13 mouse cellular contexts compared by ENCODE assay signal in genomic region chr2:60221954-60222353, GRCm38 (mm10). TPM values are rescaled to one million over a fixed set of nuclear protein-coding genes. Genes with fewer than 3 reads are reported as not detected.
DNase-seq lines count a peak whose midpoint lies in the region; ATAC-seq and TF ChIP-seq lines count a peak whose summit lies in the region.
"Had no signal": no experiment of that assay in that cellular context is flagged by ENCODE, and none has a peak within 500 bp of the region (broad histone marks: within the 10 kb centered on the region; RNA-seq: fewer than 3 reads in every experiment).

No protein-coding gene starts in this region.

- H3K4me1 ChIP-seq in midbrain, embryonic 11.5 days (ENCODE audit: control insufficient read depth, insufficient read depth, low read length) = no peaks in the 10 kb centered on the region
- no peaks in the 10 kb centered on the region for H3K4me1 ChIP-seq in midbrain, embryonic 14.5 days (ENCODE audit: control insufficient read depth, insufficient read depth, low read length)
- peaks cover 5 to 11% of the 10 kb centered on the region in 2 experiments; a peak in 3 of 4 replicates for H3K4me1 ChIP-seq in ES-E14 (ENCODE audit: control insufficient read depth in 2 of 2, insufficient read depth in 2 of 2, low read length in 2 of 2, poor library complexity in 1 of 2)

- peak; percentile 70 for DNase-seq in heart, adult 11 months
- DNase-seq in heart, postnatal 10 days = no peak
- peak; percentile 51 for DNase-seq in midbrain, embryonic 11.5 days (ENCODE audit: low spot score, missing footprints)
- DNase-seq in midbrain, embryonic 14.5 days = no peak
- DNase-seq in ES-E14 (ENCODE audit: low read depth, low spot score) = no peak
- no peak for DNase-seq in layer of hippocampus, postnatal 14 days (ENCODE audit: low spot score in 2 of 2)
- DNase-seq: B cell, adult 2 months; cerebellum, adult 11 months; cerebellum, adult 11-12 months had no signal

- no peaks in the 10 kb centered on the region for H3K36me3 ChIP-seq in midbrain, embryonic 11.5 days (ENCODE audit: control insufficient read depth, insufficient read depth, low read length)
- H3K36me3 ChIP-seq in midbrain, embryonic 14.5 days (ENCODE audit: control insufficient read depth, insufficient read depth, low read length) = no peaks in the 10 kb centered on the region
- no peaks in the 10 kb centered on the region for H3K36me3 ChIP-seq in ES-E14 (ENCODE audit: control insufficient read depth, insufficient read depth, low read length, poor library complexity, severe bottlenecking)

- H3K27ac ChIP-seq in midbrain, embryonic 11.5 days (ENCODE audit: low read depth, low read length) = no peak overlapping the region
- no peak overlapping the region for H3K27ac ChIP-seq in midbrain, embryonic 14.5 days (replicated peaks; ENCODE audit: low read depth, low read length)
- H3K27ac ChIP-seq in ES-E14 (ENCODE audit: insufficient read depth, low read depth, low read length, poor library complexity, severe bottlenecking) = no peak overlapping the region

- intact Hi-C loops in heart, postnatal 10 days (cut with DNase I) = no loop called here

- H3K4me3 ChIP-seq in midbrain, embryonic 11.5 days (ENCODE audit: low read depth, low read length) = no peak overlapping the region
- no peak overlapping the region for H3K4me3 ChIP-seq in midbrain, embryonic 14.5 days (replicated peaks; ENCODE audit: low read depth, low read length)
- no peak overlapping the region for H3K4me3 ChIP-seq in ES-E14 (ENCODE audit: insufficient read depth in 1 of 2, low read depth in 1 of 2, low read length in 2 of 2, poor library complexity in 1 of 2, severe bottlenecking in 1 of 2)

- no peak overlapping the region for H3K9ac ChIP-seq in midbrain, embryonic 11.5 days (ENCODE audit: low read length)
- no peak overlapping the region for H3K9ac ChIP-seq in midbrain, embryonic 14.5 days (replicated peaks; ENCODE audit: low read length)
- H3K9ac ChIP-seq in ES-E14 (ENCODE audit: insufficient read depth, low read depth, low read length, poor library complexity, severe bottlenecking) = no peak overlapping the region

- 90% methylated on average over 2 of the region's 2 CpGs for WGBS in midbrain, embryonic 11.5 days
- 93% methylated on average over 2 of the region's 2 CpGs for WGBS in midbrain, embryonic 14.5 days

- H3K27me3 ChIP-seq in midbrain, embryonic 11.5 days (ENCODE audit: control insufficient read depth, insufficient read depth, low read length) = no peaks in the 10 kb centered on the region
- no peaks in the 10 kb centered on the region for H3K27me3 ChIP-seq in midbrain, embryonic 14.5 days (ENCODE audit: control insufficient read depth, insufficient read depth, low read length)
- H3K27me3 ChIP-seq: CH12.LX, Patski had no signal

- ATAC-seq in midbrain, embryonic 11.5 days (ENCODE audit: low FRiP score) = no peak
- ATAC-seq in midbrain, embryonic 14.5 days (ENCODE audit: low FRiP score, low TSS enrichment) = no peak
- ATAC-seq: CD4-positive, CD25-positive, alpha-beta regulatory T cell, adult 4 months; Patski had no signal

- H3K9me3 ChIP-seq in midbrain, embryonic 11.5 days (ENCODE audit: control insufficient read depth, low read length) = no peaks in the 10 kb centered on the region
- H3K9me3 ChIP-seq in midbrain, embryonic 14.5 days (ENCODE audit: control insufficient read depth, low read length) = no peaks in the 10 kb centered on the region
- no peaks in the 10 kb centered on the region for H3K9me3 ChIP-seq in ES-E14 (ENCODE audit: control insufficient read depth, insufficient read depth, low read depth, low read length)
- H3K9me3 ChIP-seq: G1E had no signal

- in situ Hi-C loops in ES-E14 (cut with MboI; ENCODE audit: low sequenced_read_pairs in 2 of 2, unreplicated experiment in 2 of 2) = no loop called here

- H3K4me2 ChIP-seq in midbrain, embryonic 11.5 days = no peak overlapping the region
- H3K4me2 ChIP-seq in midbrain, embryonic 14.5 days (ENCODE audit: low read length) = no peak overlapping the region

TF ChIP-seq in ES-E14, 5 proteins besides CTCF, POLR2A, EP300 and RAD21:
- 0 out of 2 replicates have a peak, but pooled peaks have one; percentile 26 for TF ChIP-seq MAFK (IDR thresholded peaks at IDR 0.05; ENCODE audit: insufficient read depth, low read depth, low read length)
- no peak for TF ChIP-seq ZC3H11A (IDR thresholded peaks at IDR 0.05; ENCODE audit: borderline replicate concordance, low read depth, low read length)
- TF ChIP-seq HCFC1 (IDR thresholded peaks at IDR 0.05; ENCODE audit: borderline replicate concordance, insufficient read depth, low read length) = no peak
- TF ChIP-seq CHD2 (IDR thresholded peaks at IDR 0.05; ENCODE audit: low read depth, low read length) = no peak
- no peak for TF ChIP-seq ZNF384 (IDR thresholded peaks at IDR 0.05; ENCODE audit: low read depth, low read length)

RNA-seq across cellular contexts. Expression of gene March7, which starts 12.3 kb away (rescaled TPM):
- total RNA-seq in heart, postnatal 10 days (2021) = 10 to 100 TPM; 47.4 to 52.6 TPM
- polyA plus RNA-seq in midbrain, embryonic 11.5 days (2014; fragmentation: Nextera tagmentation; extraction: Ambion mirVana) = 76.2 and 82.8 TPM in 2 replicates
- 77.8 and 110 TPM in 2 replicates for polyA plus RNA-seq in midbrain, embryonic 14.5 days (2014; fragmentation: Nextera tagmentation; extraction: Ambion mirVana)
- total RNA-seq in ES-E14 (2012; rRNA removed) = 72.8 and 97.8 TPM in 2 replicates
- 10 to 100 TPM; 60.8 to 78.5 TPM for total RNA-seq in layer of hippocampus, postnatal 14 days (2021)

RNA-seq across cellular contexts. Expression of gene Baz2b, which starts 12.3 kb away (rescaled TPM):
- total RNA-seq in heart, postnatal 10 days (2021) = 10 to 100 TPM; 55.6 to 60.3 TPM
- polyA plus RNA-seq in midbrain, embryonic 11.5 days (2014; fragmentation: Nextera tagmentation; extraction: Ambion mirVana) = 74.7 and 81.8 TPM in 2 replicates
- 85.5 and 86.9 TPM in 2 replicates for polyA plus RNA-seq in midbrain, embryonic 14.5 days (2014; fragmentation: Nextera tagmentation; extraction: Ambion mirVana)
- total RNA-seq in ES-E14 (2012; rRNA removed) = 22.0 and 26.8 TPM in 2 replicates
- total RNA-seq in layer of hippocampus, postnatal 14 days (2021) = 10 to 100 TPM; 59.6 to 61.7 TPM

Comparison
In these comparisons a context has a peak if more than half of its experiments do, and no peak if none do; other contexts are left out.
1. DNase-seq: peak in heart, adult 11 months (single experiment) and midbrain, embryonic 11.5 days (single experiment); none in heart, postnatal 10 days (0 of 2), midbrain, embryonic 14.5 days (single experiment), ES-E14 (single experiment) and layer of hippocampus, postnatal 14 days (0 of 2).